Mouse (Mus musculus): ENCODE measurements around the gene Cdh5.

Cdh5 gene

GRCm38 (mm10) chr8:104101415-104101814, at the start of gene Cdh5:
Gene Cdh5, plus strand, starts transcription at chr8:104101625.
- peak in 1 of 2 experiments; percentile 22 for DNase-seq (ENCODE audit: low spot score in 2 of 2)

- no peak for DNase-seq (ENCODE audit: low spot score in 2 of 2)
Measured at GRCm38 (mm10) chr8:104059922-104060321, 41.5 kb upstream of the Cdh5 start.

DNA sequence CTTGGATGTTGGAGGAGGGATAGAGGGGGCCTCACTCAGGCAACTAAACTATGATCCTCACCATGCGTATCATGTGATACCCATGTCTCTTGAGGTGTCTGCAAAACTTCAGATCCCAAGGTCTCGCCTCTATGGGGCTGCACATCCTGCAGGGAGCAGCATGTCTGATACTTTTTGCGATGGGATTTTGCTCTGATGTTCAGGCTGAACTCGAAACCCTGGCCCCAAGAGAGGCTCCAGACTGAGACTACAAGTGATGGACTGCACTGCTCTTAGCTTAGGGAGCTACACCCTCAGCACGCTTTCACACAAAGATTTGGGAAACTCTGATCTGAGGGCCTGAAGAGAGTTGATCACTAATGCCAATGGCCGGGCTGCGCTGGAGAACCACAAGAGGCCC, 41.0 kb upstream of the Cdh5 start:
- DNase-seq (ENCODE audit: low spot score in 2 of 2): peak in 1 of 2 experiments; percentile 16

- peak in 1 of 2 experiments; percentile 15 for DNase-seq (ENCODE audit: low spot score in 2 of 2)
Measured at GRCm38 (mm10) chr8:104061048-104061988, 40.1 kb upstream of the Cdh5 start.

DNA sequence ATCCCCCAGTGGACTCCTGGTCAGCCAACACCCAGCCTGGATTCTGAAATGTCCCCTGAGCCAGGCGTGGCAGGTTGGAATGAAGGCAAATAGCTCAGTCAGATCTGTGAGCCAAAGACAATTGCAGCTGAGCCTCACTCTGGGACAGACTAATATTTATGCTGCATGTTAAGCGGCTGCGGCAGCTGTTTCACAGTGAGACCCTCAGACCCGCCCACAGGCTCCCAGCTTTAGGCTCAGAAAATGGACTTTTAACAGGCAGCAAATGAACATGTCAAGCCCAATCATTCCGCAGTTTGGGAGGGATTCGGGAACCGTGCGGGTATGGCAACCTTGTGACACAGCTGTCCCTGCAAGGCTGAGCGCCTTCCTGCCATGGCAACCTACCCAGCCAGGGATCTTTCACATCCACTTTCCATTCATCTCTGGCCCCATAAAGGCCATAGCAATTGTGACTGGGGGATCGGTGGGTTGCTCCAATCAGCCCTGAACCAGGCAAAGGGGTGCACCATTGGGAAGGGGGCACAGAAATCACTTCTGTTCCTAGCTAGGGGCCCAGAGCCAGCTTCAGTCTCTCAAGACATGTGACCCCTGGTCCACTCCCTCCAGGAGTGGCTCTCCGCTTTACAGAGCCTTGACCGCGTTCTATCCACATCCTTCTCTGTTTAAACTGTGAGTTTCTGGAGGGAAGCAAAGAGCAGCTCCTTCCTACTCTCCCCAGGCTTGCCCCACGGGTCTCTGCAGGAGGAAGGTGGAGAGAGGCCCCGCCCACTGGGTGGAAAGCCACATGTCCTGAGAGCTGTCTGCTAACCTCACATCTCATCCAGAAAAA, 39.2 kb upstream of the Cdh5 start:
- peak in 1 of 2 experiments; percentile 31 for DNase-seq (ENCODE audit: low spot score in 2 of 2)

DNA sequence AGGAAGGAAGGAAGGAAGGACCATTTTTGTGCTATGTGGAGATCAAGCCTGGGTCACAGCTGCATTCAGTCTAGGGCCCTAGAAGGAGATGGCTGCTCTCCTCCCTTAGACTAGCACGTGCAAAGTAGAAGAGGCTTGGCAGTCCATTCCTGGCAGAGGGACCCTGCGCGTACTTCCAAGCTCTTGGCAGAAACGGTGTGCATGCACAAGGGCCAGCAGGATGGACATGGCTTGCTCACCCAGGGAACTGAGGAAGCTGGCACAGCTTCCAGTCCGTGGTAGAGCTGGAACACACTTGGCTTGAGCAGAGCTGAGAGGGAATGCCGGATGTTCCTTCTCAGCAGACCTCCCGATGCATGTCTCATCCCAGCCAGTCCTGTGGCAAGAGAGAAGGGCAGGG, 36.2 kb upstream of the Cdh5 start:
- peak; percentile 77 to 80 for DNase-seq (ENCODE audit: low spot score in 2 of 2)

DNA sequence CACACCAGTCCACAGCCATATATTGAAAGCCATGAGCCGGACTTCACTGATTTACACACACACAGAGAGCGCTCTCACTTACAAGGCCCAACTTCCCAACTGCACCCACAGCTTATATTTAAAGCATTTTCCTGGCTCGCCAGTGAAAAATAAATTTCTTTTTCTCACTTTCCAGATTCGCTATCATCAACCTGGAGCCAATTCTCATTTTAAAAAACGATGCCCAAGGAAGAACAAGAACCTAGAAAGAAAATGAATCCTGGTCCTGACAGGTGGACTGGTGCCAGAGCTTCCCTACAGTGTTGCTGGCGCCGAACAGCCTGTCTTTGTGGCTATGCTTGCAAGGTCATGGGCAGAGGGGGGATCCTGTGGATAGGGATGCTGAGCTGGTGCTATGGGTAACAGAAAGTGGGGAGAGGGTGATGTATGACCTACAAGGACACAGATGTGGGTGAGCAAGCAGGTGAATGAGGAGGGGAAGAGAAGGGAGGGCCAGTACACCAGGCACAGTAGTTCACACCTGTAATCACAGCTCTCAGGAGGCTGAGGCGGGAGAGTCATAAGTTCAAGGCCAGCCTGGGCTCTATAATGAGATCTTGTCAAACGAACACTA, 35.4 kb upstream of the Cdh5 start:
- peak; percentile 67 to 73 for DNase-seq (ENCODE audit: low spot score in 2 of 2)

DNA sequence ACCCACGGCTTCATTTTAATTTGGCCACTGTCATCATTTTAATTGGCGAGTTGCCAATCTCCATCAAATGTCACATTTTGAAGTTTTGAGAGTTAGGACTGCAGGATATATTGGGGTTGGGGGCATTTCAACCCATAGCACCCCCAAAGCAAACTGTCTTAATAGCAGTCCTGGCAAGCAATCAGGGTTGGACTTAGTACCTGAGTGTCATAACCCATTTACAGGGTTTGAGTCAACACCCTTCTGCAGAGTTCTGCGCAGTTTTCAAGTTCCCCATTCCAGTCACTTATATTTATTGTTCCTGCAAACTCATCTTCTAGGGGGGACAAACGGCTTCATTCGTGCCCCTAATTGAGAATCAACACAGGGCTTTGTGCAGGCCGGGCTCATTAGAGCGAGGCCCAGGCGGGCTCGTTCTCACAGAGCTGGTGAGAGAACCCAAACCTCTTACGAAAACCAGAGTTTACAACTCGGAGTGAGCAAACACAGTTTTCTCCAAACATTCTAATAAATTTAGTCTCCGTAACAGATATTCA, 34.0 kb upstream of the Cdh5 start:
- DNase-seq (ENCODE audit: low spot score in 2 of 2): peak in 1 of 2 experiments; percentile 13

DNA sequence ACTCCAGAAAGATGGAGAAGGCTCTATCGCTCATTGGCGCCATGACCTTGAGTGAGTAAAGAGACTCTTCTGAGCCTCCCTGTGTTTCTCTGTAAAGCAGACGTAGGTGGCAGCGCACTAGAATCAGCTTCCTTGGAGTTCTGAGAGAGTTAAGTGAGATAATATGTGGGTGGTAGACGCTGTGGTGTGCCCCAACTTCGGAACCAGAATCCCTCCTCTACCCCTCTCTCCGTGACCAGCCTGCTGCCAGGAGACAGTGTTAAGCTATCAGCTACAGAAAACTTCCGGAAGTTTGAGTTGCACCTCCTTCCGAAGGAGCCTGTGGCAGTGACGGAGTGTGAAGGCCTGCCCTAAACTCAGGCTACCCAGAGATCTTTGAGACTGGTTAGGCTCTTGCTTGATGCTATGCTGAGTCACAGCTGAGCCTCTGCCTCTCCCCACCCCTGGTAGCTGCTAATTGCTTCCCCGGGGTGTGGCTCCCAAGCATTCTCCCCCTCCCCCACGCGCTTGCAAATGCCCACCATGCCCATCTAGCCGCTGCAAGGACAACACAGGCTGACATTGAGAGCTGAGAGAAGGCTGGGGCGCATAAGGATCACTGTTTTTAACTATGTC, 32.9 kb upstream of the Cdh5 start:
- peak in 1 of 2 experiments; percentile 19 for DNase-seq (ENCODE audit: low spot score in 2 of 2)

DNA sequence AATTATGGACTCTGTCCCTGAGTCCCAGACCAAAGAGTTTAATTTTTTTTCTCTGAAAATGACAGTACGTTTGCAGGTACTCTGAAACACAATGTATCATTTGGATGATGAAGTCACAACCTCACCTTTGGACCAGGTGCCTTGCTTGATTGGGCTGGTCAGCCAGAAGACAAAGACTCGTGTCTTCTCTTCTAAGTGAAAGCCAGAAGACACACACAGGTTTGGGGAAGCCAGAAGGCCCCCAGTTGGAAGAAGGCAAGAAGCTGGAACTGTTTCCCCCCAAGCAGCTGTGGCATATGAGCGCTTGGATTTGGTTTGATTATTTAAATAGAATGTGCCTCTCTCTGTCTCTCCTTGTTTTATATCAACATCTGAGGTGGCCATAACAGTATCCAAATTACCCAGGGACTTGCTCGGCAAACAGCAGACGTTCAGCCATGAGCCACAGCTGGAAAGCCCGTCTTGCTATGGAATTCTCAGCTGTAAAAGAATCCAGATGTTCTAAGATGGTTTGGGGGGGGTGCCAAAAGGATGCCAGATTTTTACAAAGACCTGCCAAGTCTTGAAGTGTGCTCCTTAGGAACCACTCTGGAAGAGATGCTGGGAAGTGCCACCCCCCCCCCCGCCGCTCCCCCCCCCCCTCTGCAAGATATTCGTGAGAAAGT, 31.1 kb upstream of the Cdh5 start:
- peak in 1 of 2 experiments; percentile 21 for DNase-seq (ENCODE audit: low spot score in 2 of 2)

GRCm38 (mm10) chr8:104070949-104071348, 30.5 kb upstream of the Cdh5 start:
- peak; percentile 15 to 23 for DNase-seq (ENCODE audit: low spot score in 2 of 2)

DNA sequence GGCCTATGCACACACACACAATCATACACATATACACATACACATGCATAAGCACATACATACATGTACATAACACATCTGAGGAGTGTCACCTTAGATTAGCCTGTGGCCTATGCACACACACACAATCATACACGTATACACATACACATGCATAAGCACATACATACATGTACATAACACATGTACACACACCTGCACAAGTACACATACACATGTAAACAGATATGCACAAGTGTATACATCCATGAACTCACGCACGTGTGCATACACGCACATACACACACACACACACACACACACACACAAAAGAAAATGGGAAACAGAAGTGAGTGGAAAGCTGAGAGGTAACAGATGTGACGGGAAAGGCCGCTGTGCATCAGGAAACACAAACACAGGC, 26.3 kb upstream of the Cdh5 start:
- peak in 1 of 2 experiments; percentile 1 for DNase-seq (ENCODE audit: low spot score in 2 of 2)

DNA sequence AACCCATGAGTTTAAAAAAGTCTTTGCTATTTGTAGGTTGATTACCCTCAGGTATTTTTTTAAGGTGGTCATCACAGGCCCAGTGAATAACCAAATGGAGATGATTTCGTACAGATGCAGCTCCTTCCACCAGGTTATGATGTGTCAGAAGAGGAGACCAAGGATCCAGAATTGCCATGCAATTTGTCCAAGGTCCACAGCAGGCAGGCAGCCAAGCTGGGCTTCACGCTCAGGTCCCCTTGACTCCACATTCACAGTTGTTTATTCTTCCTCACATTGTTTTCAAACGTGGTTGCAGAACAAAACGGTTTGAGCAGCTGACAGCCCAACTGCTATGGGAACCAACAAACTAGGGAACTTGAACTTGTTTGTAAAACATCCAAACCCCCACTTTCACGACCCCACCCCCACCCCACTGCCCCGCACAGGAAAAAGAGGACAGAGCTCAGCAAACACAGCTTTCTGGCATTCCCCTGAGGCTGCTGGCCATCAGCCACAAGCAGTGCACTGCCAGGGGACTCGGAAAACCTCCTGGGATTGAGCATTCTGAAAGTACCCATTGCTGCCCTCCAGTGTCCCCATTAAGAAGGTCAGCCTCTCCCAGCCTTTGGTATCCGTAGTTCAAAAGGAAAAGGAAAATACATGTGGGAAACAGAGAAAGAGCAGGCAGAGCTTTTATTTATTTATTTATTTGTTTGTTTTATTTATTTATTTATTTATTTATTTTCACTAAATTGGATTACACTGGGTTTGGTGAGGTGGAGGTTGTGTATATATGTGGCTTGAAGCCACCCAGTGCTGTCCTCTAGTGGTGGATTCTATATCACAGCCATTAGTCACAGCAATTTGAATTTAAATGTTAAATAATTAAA, 24.6 kb upstream of the Cdh5 start:
- peak; percentile 78 to 81 for DNase-seq (ENCODE audit: low spot score in 2 of 2)

- DNase-seq (ENCODE audit: low spot score in 2 of 2): peak; percentile 37 to 50
Measured at GRCm38 (mm10) chr8:104078091-104078490, 23.3 kb upstream of the Cdh5 start.

DNA sequence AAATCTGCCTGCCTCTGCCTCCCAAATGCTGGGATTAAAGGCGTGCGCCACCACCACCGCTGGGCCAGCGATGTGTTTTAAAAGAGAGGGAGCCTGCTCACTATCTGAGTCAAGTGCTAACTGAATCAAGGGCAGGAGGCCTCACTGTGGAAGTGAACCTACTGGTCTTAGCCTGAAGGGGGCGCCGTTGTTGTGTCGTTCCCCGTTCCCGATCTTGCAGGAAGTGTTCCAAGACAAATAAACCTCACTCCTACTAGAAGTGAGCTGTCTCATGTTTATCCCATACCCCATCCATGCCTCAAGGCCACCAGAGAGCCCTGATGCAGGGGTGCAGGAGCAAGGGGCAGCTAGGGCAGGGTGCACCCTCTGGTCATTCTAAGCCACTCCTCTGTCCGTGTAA, 16.1 kb upstream of the Cdh5 start:
- DNase-seq (ENCODE audit: low spot score in 2 of 2): peak in 1 of 2 experiments; percentile 16

DNA sequence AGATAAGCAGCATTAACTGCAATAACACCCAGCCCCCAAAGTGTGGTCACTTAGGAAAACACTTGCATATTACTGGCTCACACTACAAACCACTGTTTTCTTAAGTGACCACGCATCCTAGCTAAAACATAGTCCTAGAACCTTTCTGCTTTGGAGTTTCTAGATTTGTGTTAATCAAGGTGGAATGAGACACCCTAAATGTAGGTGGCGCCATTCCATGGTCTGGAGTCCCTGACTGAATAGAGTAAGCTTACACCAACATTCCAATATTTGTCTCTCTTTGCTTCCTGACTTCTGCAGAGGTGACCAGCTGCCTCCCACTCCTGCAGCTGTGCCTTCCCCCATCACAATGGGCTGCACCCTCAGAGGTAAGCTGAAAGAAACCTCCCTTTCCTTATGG, 14.8 kb upstream of the Cdh5 start:
- peak in 1 of 2 experiments; percentile 11 for DNase-seq (ENCODE audit: low spot score in 2 of 2)

GRCm38 (mm10) chr8:104087091-104087490, 14.3 kb upstream of the Cdh5 start:
- DNase-seq (ENCODE audit: low spot score in 2 of 2): peak in 1 of 2 experiments; percentile 31

DNA sequence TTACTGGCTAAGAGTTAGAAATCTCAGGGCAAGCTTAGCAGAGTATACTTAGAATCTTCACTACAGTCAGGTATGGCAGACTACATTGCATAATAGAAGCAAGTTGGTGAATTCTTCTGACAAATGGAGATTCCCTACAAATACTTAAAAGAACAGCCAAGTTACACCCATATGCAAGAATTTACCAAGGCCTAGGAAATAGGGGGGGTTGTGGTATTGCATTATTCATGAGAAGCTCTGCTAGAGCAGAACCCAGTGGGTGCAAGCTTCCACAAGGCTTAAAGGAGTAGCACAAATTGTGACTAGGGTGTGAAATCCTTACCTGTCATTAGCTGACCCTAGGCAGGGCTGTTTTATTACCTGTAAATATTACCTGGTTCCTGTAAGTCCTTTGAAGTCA, 13.5 kb upstream of the Cdh5 start:
- DNase-seq (ENCODE audit: low spot score in 2 of 2): peak in 1 of 2 experiments; percentile 16

DNA sequence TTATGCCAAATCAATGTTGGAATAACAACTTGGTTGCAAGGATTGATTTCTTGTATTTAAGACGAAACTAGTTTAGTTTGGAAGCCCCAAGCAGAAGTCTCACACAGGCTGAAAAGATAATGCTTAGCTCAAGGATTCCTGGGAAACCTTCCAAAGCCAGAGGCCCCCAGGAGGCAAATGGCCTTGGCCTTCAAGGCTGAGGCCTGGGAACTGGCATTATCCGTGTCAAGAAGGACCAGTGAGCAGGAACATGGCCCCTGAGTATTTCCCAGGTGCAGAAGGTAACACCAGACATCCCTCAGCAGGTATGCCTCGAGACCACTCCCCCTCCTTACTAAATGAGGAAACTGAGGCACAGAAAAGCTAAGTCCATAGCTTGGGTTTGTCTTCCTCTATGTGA, 12.5 kb upstream of the Cdh5 start:
- peak in 1 of 2 experiments; percentile 8 for DNase-seq (ENCODE audit: low spot score in 2 of 2)
